Mouse (Mus musculus): ENCODE data around the gene Hs6st2. TPM values are rescaled to one million over a fixed set of nuclear protein-coding genes. Genes with fewer than 3 reads are reported as not detected.

Hs6st2 gene
- 0.10 TPM in 1 of 2 replicates, not detected in the other for total RNA-seq (2015)
- total RNA-seq (2017), result not detected in 2 replicates

GRCm38 (mm10) chrX:51681756-51682155 is at the start of gene Hs6st2:
Gene Hs6st2, minus strand, starts transcription at chrX:51681856.
- no peak for ATAC-seq (replicated peaks; ENCODE audit: poor library complexity)

GRCm38 (mm10) chrX:51714086-51714745 is 32.6 kb upstream of the Hs6st2 start:
- peak; percentile 60 for ATAC-seq (replicated peaks; ENCODE audit: poor library complexity)

- no peak for ATAC-seq (replicated peaks; ENCODE audit: poor library complexity)
These were observed 31.3 kb upstream of the Hs6st2 start for GRCm38 (mm10) chrX:51712996-51713395.

GRCm38 (mm10) chrX:51702823-51703222 is 21.2 kb upstream of the Hs6st2 start:
- no peak for ATAC-seq (replicated peaks; ENCODE audit: poor library complexity)

- ATAC-seq (replicated peaks; ENCODE audit: poor library complexity), result no peak
These were observed 17.4 kb upstream of the Hs6st2 start for GRCm38 (mm10) chrX:51699079-51699478.

- peak; percentile 67 for ATAC-seq (replicated peaks; ENCODE audit: poor library complexity)
These were observed 4.6 kb upstream of the Hs6st2 start for GRCm38 (mm10) chrX:51686048-51686949.

- ATAC-seq (replicated peaks; ENCODE audit: poor library complexity), result no peak
These were observed 2.8 kb upstream of the Hs6st2 start for GRCm38 (mm10) chrX:51684336-51685056.

- ATAC-seq (replicated peaks; ENCODE audit: poor library complexity), result peak; percentile 41
These were observed 437 bp downstream of the Hs6st2 start for GRCm38 (mm10) chrX:51681170-51681667.

GRCm38 (mm10) chrX:51680428-51681169 is 1.1 kb downstream of the Hs6st2 start:
- ATAC-seq (replicated peaks; ENCODE audit: poor library complexity), result peak; percentile 51

GRCm38 (mm10) chrX:51679601-51680427 is 1.8 kb downstream of the Hs6st2 start:
- no peak; the same call in 1 of the 2 replicates for ATAC-seq (replicated peaks; ENCODE audit: poor library complexity)

GRCm38 (mm10) chrX:51658236-51658635 is 23.4 kb downstream of the Hs6st2 start:
- no peak for ATAC-seq (replicated peaks; ENCODE audit: poor library complexity)

- ATAC-seq (replicated peaks; ENCODE audit: poor library complexity), result no peak
These were observed 38.9 kb downstream of the Hs6st2 start for GRCm38 (mm10) chrX:51642661-51643257.

GRCm38 (mm10) chrX:51635756-51636155 is 45.9 kb downstream of the Hs6st2 start:
- no peak for ATAC-seq (replicated peaks; ENCODE audit: poor library complexity)

- ATAC-seq (replicated peaks; ENCODE audit: poor library complexity), result no peak
These were observed 50.3 kb downstream of the Hs6st2 start for GRCm38 (mm10) chrX:51631376-51631775.

- ATAC-seq (replicated peaks; ENCODE audit: poor library complexity), result no peak
These were observed 67.2 kb downstream of the Hs6st2 start for GRCm38 (mm10) chrX:51614384-51615004.

GRCm38 (mm10) chrX:51610743-51611142 is 70.9 kb downstream of the Hs6st2 start:
- no peak for ATAC-seq (replicated peaks; ENCODE audit: poor library complexity)

GRCm38 (mm10) chrX:51606231-51606863 is 75.3 kb downstream of the Hs6st2 start:
- no peak for ATAC-seq (replicated peaks; ENCODE audit: poor library complexity)

- ATAC-seq (replicated peaks; ENCODE audit: poor library complexity), result no peak
These were observed 88.9 kb downstream of the Hs6st2 start for GRCm38 (mm10) chrX:51592751-51593150.
